Comparison of ENCODE assay signal across 23 mouse cellular contexts in the genomic region with DNA sequence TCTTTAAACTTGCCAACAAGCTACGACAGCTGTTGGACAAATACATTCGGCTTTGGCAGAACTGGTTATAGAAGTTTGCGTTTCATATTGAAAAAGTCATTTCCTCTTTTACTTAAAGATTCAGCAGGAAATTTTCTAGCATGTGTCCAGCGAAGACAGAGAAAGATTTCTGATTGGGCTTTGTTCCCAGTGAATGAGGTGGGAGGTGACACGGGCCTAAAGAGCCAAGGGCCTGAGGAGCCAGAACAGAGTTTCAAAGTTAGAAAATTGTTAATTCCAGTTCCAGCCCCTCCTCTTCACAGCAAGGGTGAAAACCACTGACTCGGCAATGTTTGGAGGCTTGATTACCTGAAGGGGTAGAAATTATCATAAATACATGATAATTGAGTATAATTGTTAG.
DNase-seq lines count a peak whose midpoint lies in the region; ATAC-seq and TF ChIP-seq lines count a peak whose summit lies in the region.
"Had no signal": no experiment of that assay in that cellular context is flagged by ENCODE, and none has a peak within 500 bp of the region (broad histone marks: within the 10 kb centered on the region; RNA-seq: fewer than 3 reads in every experiment).

No protein-coding gene starts in this region.

- no peaks in the 10 kb centered on the region for H3K9me3 ChIP-seq in lung, embryonic 14.5 days (ENCODE audit: low read depth, low read length)
- no peaks in the 10 kb centered on the region for H3K9me3 ChIP-seq in lung, postnatal 0 days (ENCODE audit: low read length)
- H3K9me3 ChIP-seq: embryonic facial prominence, embryonic 10.5 days; forebrain, embryonic 12.5 days; forebrain, embryonic 15.5 days; heart, embryonic 10.5 days; hindbrain, embryonic 12.5 days; hindbrain, embryonic 15.5 days had no signal

- H3K4me3 ChIP-seq in lung, embryonic 14.5 days (ENCODE audit: low read depth, low read length), result no peak overlapping the region
- no peak overlapping the region for H3K4me3 ChIP-seq in lung, postnatal 0 days (ENCODE audit: low read depth, low read length)
- H3K4me3 ChIP-seq: embryonic facial prominence, embryonic 10.5 days; embryonic facial prominence, embryonic 13.5 days; erythroblast, embryonic 14.5 days; forebrain, embryonic 12.5 days; forebrain, embryonic 15.5 days; heart, adult 2 months; heart, embryonic 10.5 days; hindbrain, embryonic 12.5 days; hindbrain, embryonic 15.5 days had no signal

- H3K4me1 ChIP-seq in lung, embryonic 14.5 days (ENCODE audit: insufficient read depth), result peaks cover 5% of the 10 kb centered on the region; the same call in 1 of the 2 replicates
- no peaks in the 10 kb centered on the region for H3K4me1 ChIP-seq in lung, postnatal 0 days (ENCODE audit: insufficient read depth, low read depth, low read length)
- H3K4me1 ChIP-seq: embryonic facial prominence, embryonic 10.5 days; embryonic facial prominence, embryonic 13.5 days; forebrain, embryonic 12.5 days; heart, embryonic 10.5 days; hindbrain, embryonic 12.5 days; hindbrain, embryonic 15.5 days had no signal

- peak; percentile 14 for DNase-seq in adrenal gland, postnatal 10 days
- DNase-seq in adrenal gland, adult 2 months, result no peak
- peak; percentile 81 for DNase-seq in lung, embryonic 14.5 days
- no peak for DNase-seq in lung, adult 18-20 months
- peak; percentile 18 for DNase-seq in lung, postnatal 0 days (ENCODE audit: low spot score)
- DNase-seq in lung, postnatal 25 days (ENCODE audit: low spot score), result no peak
- DNase-seq: adrenal gland, postnatal 25 days; cerebellum, adult 11-12 months; cerebellum, adult 8-10 months; cerebellum, postnatal 10 days; cerebellum, postnatal 36 days; embryo, embryonic 11 days; gastrocnemius, postnatal 25 days; heart, adult 2 months had no signal

- WGBS in lung, embryonic 14.5 days, result 25% methylated on average over 6 of the region's 6 CpGs
- WGBS in lung, postnatal 0 days, result 24% methylated on average over 6 of the region's 6 CpGs

- no peak for TF ChIP-seq CTCF in lung, embryonic 14.5 days (IDR thresholded peaks at IDR 0.05; ENCODE audit: low read depth)
- TF ChIP-seq CTCF in lung, postnatal 0 days (IDR thresholded peaks at IDR 0.05), result no peak

- H3K4me2 ChIP-seq in lung, embryonic 14.5 days, result no peak overlapping the region
- H3K4me2 ChIP-seq in lung, postnatal 0 days (replicated peaks; ENCODE audit: low read depth, low read length), result no peak overlapping the region
- H3K4me2 ChIP-seq: embryonic facial prominence, embryonic 13.5 days; forebrain, embryonic 12.5 days; forebrain, embryonic 15.5 days; hindbrain, embryonic 12.5 days; hindbrain, embryonic 15.5 days had no signal

- no peak for TF ChIP-seq EP300 in lung, postnatal 0 days (IDR thresholded peaks at IDR 0.05)

- no peak overlapping the region for H3K27ac ChIP-seq in lung, embryonic 14.5 days (ENCODE audit: low read depth)
- H3K27ac ChIP-seq in lung, postnatal 0 days (ENCODE audit: low read length), result no peak overlapping the region
- H3K27ac ChIP-seq: embryonic facial prominence, embryonic 10.5 days; embryonic facial prominence, embryonic 13.5 days; forebrain, embryonic 12.5 days; forebrain, embryonic 15.5 days; heart, adult 2 months; heart, embryonic 10.5 days; hindbrain, embryonic 12.5 days; hindbrain, embryonic 15.5 days had no signal

- H3K27me3 ChIP-seq in lung, embryonic 14.5 days (ENCODE audit: insufficient read depth, low read length), result no peaks in the 10 kb centered on the region
- H3K27me3 ChIP-seq in lung, postnatal 0 days (replicated peaks; ENCODE audit: insufficient read depth, low read length), result no peaks in the 10 kb centered on the region
- H3K27me3 ChIP-seq: embryonic facial prominence, embryonic 13.5 days; forebrain, embryonic 12.5 days; forebrain, embryonic 15.5 days; hindbrain, embryonic 12.5 days; hindbrain, embryonic 15.5 days had no signal

- peak; percentile 59 for ATAC-seq in lung, embryonic 14.5 days (ENCODE audit: insufficient read depth)
- no peak for ATAC-seq in lung, postnatal 0 days
- ATAC-seq: activated CD4-positive, CD25-positive, alpha-beta regulatory T cell, adult 4 months; forebrain, embryonic 15.5 days had no signal

- H3K36me3 ChIP-seq in lung, embryonic 14.5 days (ENCODE audit: insufficient read depth), result no peaks in the 10 kb centered on the region
- H3K36me3 ChIP-seq in lung, postnatal 0 days (ENCODE audit: insufficient read depth, low read length), result no peaks in the 10 kb centered on the region
- H3K36me3 ChIP-seq: embryonic facial prominence, embryonic 10.5 days; embryonic facial prominence, embryonic 13.5 days; forebrain, embryonic 12.5 days; forebrain, embryonic 15.5 days; heart, embryonic 10.5 days; hindbrain, embryonic 12.5 days; hindbrain, embryonic 15.5 days had no signal

- H3K9ac ChIP-seq in lung, embryonic 14.5 days, result no peak overlapping the region
- H3K9ac ChIP-seq in lung, postnatal 0 days (replicated peaks; ENCODE audit: low read depth), result no peak overlapping the region
- H3K9ac ChIP-seq: embryonic facial prominence, embryonic 13.5 days; forebrain, embryonic 12.5 days; forebrain, embryonic 15.5 days; hindbrain, embryonic 12.5 days; hindbrain, embryonic 15.5 days had no signal

Comparison
In these comparisons a context has a peak if more than half of its experiments do, and no peak if none do; other contexts are left out.
1. DNase-seq: peak in adrenal gland, postnatal 10 days (single experiment), lung, embryonic 14.5 days (single experiment) and lung, postnatal 0 days (single experiment); none in adrenal gland, adult 2 months (single experiment), lung, adult 18-20 months (0 of 2) and lung, postnatal 25 days (single experiment).